Mouse (Mus musculus): ENCODE measurements around the gene Hint1. TPM values are rescaled to one million over a fixed set of nuclear protein-coding genes. Genes with fewer than 3 reads are reported as not detected.
A peak's percentile ranks its signal among the peaks of the same experiment; 100 is the strongest.

The Hint1 gene
- polyA plus RNA-seq, 1 experiment from 2014 or later = 823 TPM

DNA sequence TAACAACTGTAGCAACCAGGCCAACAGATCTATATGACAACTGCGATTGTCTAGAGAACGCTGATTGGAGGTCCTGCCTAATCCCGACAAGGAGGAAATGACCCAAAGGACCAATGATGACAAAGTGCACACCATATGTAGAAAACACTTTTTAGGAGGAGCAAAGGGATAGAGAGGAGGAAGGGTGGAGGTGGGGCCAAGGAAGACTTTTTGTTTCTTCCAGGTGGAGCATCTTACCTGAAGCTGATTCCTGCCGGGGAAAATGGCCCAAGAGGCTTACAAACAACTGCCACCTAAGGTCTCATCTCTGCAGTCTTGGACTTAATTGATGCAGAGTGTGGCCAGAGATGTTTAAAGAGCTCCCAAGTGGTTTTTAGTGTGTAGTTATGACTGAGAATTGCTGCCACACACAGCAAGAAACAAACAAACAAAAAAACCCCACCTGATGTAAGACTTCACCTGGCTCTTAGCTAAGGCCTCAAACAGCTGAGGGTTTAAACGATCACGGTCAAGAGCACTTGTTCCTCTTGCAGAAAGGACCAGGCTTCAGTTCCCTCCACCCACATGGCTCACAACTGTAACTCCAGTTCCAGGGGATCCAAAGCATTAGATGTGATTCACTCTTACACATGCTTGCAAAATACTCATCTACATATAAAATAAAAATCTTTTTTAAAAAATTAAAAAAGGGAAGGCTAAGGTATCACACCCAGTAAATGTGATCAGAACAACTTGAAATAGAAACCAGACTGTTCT lies 675 bp upstream of the Hint1 start:
- ATAC-seq (ENCODE audit: low FRiP score) = no peak

DNA sequence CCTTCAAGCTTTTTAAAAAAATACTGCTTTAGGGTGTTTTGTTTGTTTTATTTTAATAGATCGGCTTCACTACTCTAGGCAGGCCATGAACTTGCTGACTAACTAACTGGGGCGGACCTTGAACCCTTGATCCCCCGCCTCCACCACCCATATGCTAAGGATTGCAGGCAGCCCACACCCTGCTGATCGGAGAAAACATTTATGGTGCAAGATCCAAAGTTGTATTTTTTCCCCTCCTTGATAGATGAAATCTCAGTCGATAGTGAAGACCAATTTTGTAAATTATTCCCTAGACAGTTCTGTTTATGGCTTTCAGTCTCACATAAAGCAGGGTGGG lies 834 bp downstream of the Hint1 start:
- ATAC-seq (ENCODE audit: low FRiP score) = 0 out of 2 replicates have a peak, but pooled peaks have one; percentile 21
- 2% methylated on average over 5 of the region's 5 CpGs for WGBS

More for the DNA sequence above, 675 bp upstream of the Hint1 start:
- Histone ChIP-seq H3K9ac (peak overlapping the region; percentile 97), H3K4me3 (peak overlapping the region; percentile 89), H3K4me2 (peak overlapping the region; percentile 77), H3K27me3 (no peaks in the 10 kb centered on the region), H3K27ac (peak overlapping the region; percentile 92), H3K4me1 (replicated peaks) (peaks cover 48% of the 10 kb centered on the region), H3K36me3 (peaks cover 15% of the 10 kb centered on the region), H3K9me3 (no peaks in the 10 kb centered on the region)
- 77% methylated on average over 6 of the region's 6 CpGs for WGBS

DNA sequence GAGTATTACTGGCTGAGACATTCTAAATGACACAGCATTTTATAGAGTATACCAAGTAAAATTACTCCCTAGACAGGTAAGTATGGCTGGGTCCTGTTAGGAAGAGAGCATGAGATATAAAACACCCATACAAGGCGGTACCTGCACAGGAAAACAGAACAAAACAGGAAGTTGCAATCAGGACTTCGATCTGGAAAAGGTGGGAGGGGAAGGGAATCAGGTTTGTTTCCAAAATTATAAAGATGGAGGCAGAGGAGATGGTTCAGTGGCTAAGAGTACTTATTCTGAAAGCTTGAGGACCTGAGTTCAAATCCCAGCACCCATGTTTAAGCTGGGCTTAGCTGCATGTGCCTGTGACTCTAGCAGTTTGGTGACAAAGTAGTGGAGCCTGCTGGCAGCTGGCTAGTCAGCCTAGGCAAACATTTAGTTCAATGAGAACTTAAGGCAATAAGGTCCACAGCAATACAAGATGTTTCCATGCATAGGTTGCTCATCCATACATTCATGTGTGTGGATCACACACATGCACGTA lies 1.8 kb downstream of the Hint1 start:
- Histone ChIP-seq H3K9ac (peak overlapping the region; percentile 97), H3K4me3 (peak overlapping the region; percentile 89), H3K9me3 (no peaks in the 10 kb centered on the region), H3K27ac (no peak overlapping the region), H3K27me3 (no peaks in the 10 kb centered on the region), H3K4me1 (replicated peaks) (peaks cover 38% of the 10 kb centered on the region), H3K36me3 (peaks cover 38% of the 10 kb centered on the region), H3K4me2 (peak overlapping the region; percentile 77)
- no peak for ATAC-seq (ENCODE audit: low FRiP score)
- WGBS = 90% methylated on average over 3 of the region's 3 CpGs

More for the DNA sequence above, 834 bp downstream of the Hint1 start:
- peak overlapping the region; percentile 77 for H3K4me2 ChIP-seq
- H3K27ac ChIP-seq = peak overlapping the region; percentile 92
- peaks cover 30% of the 10 kb centered on the region for H3K36me3 ChIP-seq
- no peaks in the 10 kb centered on the region for H3K27me3 ChIP-seq
- peak overlapping the region; percentile 89 for H3K4me3 ChIP-seq
- peak overlapping the region; percentile 97 for H3K9ac ChIP-seq
- H3K4me1 ChIP-seq (replicated peaks) = peaks cover 40% of the 10 kb centered on the region
- no peaks in the 10 kb centered on the region for H3K9me3 ChIP-seq

DNA sequence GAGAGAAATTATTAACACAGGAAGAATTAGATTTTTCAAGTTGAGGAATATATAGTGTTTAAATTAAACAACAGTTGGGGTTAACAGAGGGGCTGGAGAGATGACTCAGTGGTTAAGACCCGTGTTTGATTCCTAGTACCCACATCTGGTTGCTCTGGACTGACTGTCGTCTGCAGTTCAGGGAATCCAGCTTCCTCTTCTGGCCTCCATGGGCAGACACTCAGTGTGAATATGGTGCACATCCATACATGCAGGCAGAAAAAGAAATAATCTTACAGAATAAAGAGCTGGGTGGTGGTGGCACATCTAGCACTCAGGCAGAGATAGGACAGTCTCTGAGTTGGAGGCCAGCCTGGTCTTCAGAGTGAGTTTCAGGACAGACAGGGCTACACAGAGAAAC lies 2.3 kb downstream of the Hint1 start:
- Histone ChIP-seq H3K36me3 (peaks cover 42% of the 10 kb centered on the region), H3K27ac (no peak overlapping the region), H3K9ac (peak overlapping the region; percentile 39; the same call in 1 of the 2 replicates), H3K4me1 (replicated peaks) (peaks cover 38% of the 10 kb centered on the region), H3K4me2 (peak overlapping the region; percentile 77), H3K27me3 (no peaks in the 10 kb centered on the region), H3K9me3 (no peaks in the 10 kb centered on the region), H3K4me3 (peak overlapping the region; percentile 89)
- no peak for ATAC-seq (ENCODE audit: low FRiP score)
- 86% methylated on average over 2 of the region's 2 CpGs for WGBS

DNA sequence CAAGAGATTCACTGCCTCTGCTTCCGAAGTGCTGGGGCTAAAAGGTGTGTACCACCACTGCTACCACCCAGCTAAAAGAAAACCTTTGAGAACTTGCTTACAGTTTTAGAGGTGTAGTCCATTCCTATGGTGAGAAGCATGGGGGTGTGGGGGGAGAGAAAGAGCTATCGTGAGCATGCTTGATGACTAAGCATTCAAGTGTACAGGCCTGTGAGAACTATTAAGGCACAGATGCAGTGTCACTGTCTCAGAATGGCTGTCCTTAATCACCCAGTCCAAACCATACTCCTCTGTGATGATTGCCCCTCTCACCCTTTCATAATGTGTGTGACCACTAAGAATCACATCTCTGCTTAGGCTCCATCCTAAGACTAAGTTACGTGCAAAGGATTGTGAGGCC lies 3.1 kb downstream of the Hint1 start:
- H3K9ac ChIP-seq = 0 out of 2 replicates have a peak overlapping the region, but pooled peaks have one; percentile 10
- 77% methylated on average over 3 of the region's 3 CpGs for WGBS
- no peak overlapping the region for H3K27ac ChIP-seq

DNA sequence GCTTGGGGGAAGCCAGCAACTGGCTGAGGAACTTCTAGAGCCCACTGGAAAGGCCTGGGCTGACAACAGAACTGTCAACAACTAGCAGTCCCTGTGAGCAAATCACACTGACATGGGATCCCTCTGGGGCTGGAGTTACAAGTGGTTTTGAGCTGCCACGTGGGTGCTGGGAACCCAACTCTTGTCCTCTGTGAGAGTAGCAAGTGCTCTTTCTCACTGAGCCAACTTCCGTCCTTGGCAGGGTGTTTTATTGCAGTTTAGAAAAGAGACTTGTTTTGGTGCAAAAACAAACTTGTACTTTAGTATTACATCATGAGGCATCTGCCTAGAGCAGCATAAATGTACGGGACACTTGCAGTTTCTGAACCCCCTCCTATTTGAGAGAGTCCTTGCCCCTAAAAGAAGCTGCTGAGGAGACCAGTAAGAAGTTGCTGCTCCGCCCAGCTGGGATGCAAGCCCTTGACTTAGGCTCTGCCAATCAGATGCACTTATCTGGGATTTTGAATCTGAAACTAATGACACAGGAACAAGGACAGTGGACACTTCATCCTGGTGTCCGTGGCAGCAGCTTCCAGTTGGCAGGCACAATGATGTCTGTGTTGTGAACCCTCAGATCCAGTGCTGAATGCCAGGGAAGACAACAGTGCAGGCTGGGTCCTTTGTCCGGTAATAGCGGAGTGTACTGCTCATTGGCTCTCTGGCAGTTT lies 5.8 kb downstream of the Hint1 start:
- Histone ChIP-seq H3K36me3 (peaks cover 58% of the 10 kb centered on the region), H3K27me3 (no peaks in the 10 kb centered on the region), H3K27ac (no peak overlapping the region), H3K9me3 (no peaks in the 10 kb centered on the region), H3K4me3 (no peak overlapping the region), H3K4me2 (no peak overlapping the region), H3K9ac (no peak overlapping the region), H3K4me1 (replicated peaks) (peaks cover 31% of the 10 kb centered on the region)
- ATAC-seq (ENCODE audit: low FRiP score) = no peak
- WGBS = 75% methylated on average over 7 of the region's 7 CpGs

More for the DNA sequence above, 3.1 kb downstream of the Hint1 start:
- H3K9me3 ChIP-seq = no peaks in the 10 kb centered on the region
- peak overlapping the region; percentile 77; the same call in 1 of the 2 replicates for H3K4me2 ChIP-seq
- H3K4me1 ChIP-seq (replicated peaks) = peaks cover 38% of the 10 kb centered on the region
- no peaks in the 10 kb centered on the region for H3K27me3 ChIP-seq
- no peak for ATAC-seq (ENCODE audit: low FRiP score)
- peaks cover 51% of the 10 kb centered on the region for H3K36me3 ChIP-seq
- H3K4me3 ChIP-seq = no peak overlapping the region

DNA sequence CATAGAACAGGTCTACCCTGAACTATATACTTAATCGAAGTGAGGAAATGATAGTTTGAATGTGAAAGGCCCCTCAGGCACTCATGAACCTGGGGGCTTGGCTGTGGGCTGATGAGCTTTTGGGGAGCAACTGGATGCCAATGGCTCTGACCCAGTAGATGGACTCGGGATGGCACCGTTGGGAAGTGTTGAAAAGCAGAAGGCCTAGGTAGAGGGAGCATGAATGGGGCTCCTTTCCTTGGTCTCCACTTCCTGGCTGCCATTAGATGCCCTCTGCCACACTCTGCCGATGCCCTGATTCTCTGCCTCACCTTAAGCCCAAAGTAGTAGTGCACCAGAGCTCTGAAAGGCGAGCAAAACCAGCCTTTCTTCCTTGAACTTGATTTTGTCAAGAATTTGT lies 9.8 kb downstream of the Hint1 start:
- WGBS = 87% methylated on average over 5 of the region's 5 CpGs
- no peaks in the 10 kb centered on the region for H3K27me3 ChIP-seq
- H3K9me3 ChIP-seq = no peaks in the 10 kb centered on the region
- peaks cover 38% of the 10 kb centered on the region for H3K36me3 ChIP-seq
- H3K27ac ChIP-seq = no peak overlapping the region
- ATAC-seq (ENCODE audit: low FRiP score) = no peak
- H3K4me3 ChIP-seq = no peak overlapping the region
- H3K4me2 ChIP-seq = no peak overlapping the region
- H3K9ac ChIP-seq = no peak overlapping the region
- peaks cover 2% of the 10 kb centered on the region; the same call in 1 of the 2 replicates for H3K4me1 ChIP-seq (replicated peaks)

DNA sequence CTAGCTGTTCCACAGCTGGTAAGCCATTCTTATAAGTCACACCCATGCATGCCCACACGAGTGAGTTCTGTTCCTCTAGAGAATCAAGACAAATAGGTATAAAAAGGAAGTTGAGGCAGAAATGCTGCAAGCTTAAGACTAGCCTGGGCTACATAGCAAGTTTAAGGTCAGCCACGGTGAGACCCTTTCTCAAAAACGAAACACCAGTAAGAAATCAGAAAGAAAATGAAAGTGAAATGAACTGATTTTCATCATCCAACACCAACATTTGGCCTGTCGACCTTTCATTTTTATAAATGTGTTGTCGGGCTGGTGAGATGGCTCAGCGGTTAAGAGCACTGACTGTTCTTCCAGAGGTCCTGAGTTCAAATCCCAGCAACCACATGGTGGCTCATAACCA lies 12.7 kb downstream of the Hint1 start:
- H3K4me3 ChIP-seq = no peak overlapping the region
- no peak overlapping the region for H3K4me2 ChIP-seq
- no peak overlapping the region for H3K27ac ChIP-seq
- H3K27me3 ChIP-seq = no peaks in the 10 kb centered on the region
- ATAC-seq (ENCODE audit: low FRiP score) = no peak
- peaks cover 11% of the 10 kb centered on the region for H3K36me3 ChIP-seq
- H3K9ac ChIP-seq = no peak overlapping the region
- peaks cover 6% of the 10 kb centered on the region; the same call in 1 of the 2 replicates for H3K4me1 ChIP-seq (replicated peaks)
- 78% methylated on average over 6 of the region's 6 CpGs for WGBS
- H3K9me3 ChIP-seq = no peaks in the 10 kb centered on the region

DNA sequence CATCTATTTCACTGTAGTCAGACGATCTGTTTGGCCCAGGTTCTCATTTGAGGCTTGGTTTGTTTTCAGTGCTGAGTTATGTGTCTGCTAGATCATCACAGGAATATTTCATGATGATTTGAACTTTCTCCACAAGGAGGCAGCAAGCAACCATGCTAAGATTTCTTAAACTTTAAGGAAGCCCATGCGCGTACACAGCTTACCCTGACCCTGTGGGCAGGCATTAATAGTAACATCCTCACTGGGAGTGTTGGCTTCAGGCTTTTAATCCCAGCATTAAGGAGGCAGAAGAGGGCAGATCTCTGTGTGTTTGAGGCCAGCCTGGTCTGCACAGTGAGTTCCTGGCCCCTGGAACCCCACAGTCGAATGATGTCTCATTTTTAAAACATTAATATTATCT lies 13.3 kb downstream of the Hint1 start:
- Histone ChIP-seq H3K9ac (no peak overlapping the region), H3K27ac (no peak overlapping the region), H3K4me3 (no peak overlapping the region), H3K36me3 (peaks cover 5% of the 10 kb centered on the region), H3K27me3 (no peaks in the 10 kb centered on the region), H3K9me3 (no peaks in the 10 kb centered on the region), H3K4me2 (no peak overlapping the region), H3K4me1 (replicated peaks) (peaks cover 6% of the 10 kb centered on the region; the same call in 1 of the 2 replicates)
- no peak for ATAC-seq (ENCODE audit: low FRiP score)
- WGBS = 39% methylated on average over 4 of the region's 4 CpGs

DNA sequence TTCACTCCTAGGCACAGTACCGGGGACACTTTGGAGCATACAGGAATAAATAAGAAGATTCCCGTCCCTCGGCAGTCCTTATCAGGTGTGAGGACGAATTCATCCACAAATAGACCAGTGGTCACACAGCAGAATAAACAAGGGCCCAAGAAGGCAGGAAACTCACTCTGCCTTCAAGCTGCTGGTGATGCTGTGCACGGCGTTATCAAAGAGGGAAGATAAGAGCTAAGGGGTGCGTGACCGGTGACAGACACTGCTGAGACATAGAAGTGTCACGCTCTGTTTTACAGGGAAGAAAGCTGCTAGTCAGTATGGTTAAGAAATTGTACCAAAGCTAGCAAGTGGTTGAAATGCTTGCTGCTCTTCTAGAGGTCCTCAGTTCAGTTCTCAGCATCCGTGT lies 13.7 kb downstream of the Hint1 start:
- Histone ChIP-seq H3K27me3 (no peaks in the 10 kb centered on the region), H3K4me1 (replicated peaks) (peaks cover 6% of the 10 kb centered on the region; the same call in 1 of the 2 replicates), H3K9ac (no peak overlapping the region), H3K4me3 (no peak overlapping the region), H3K36me3 (0 out of 2 replicates have a peak, but pooled peaks cover 2% of the 10 kb centered on the region), H3K9me3 (no peaks in the 10 kb centered on the region), H3K27ac (no peak overlapping the region), H3K4me2 (no peak overlapping the region)
- 84% methylated on average over 10 of the region's 10 CpGs for WGBS
- no peak for ATAC-seq (ENCODE audit: low FRiP score)

DNA sequence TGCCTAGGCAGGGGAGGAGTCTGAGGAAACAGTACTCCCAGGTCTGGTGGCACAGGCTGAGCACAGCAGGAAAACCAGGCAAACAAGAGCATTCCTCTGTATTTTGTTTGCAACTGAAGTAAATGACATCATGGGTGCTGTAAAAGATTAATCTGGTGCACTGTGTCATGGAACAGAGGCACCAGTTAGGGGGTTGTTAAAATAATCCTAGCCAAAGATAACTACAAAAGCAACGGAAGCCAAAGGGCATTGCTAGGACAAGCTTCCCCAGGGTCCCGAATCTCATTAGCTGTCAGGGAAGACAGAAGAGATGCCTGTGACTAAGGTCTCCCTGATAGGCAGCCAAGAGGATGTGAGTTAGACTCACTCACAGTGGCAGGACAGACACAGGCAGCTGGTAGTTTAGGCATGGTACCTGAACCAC lies 14.9 kb downstream of the Hint1 start:
- Histone ChIP-seq H3K4me1 (replicated peaks) (peaks cover 6% of the 10 kb centered on the region; the same call in 1 of the 2 replicates), H3K36me3 (no peaks in the 10 kb centered on the region), H3K27me3 (peaks cover 5% of the 10 kb centered on the region; the same call in 1 of the 2 replicates), H3K4me2 (no peak overlapping the region), H3K9ac (no peak overlapping the region), H3K27ac (no peak overlapping the region), H3K9me3 (no peaks in the 10 kb centered on the region), H3K4me3 (no peak overlapping the region)
- no peak for ATAC-seq (ENCODE audit: low FRiP score)
- WGBS = 0% methylated on average over 2 of the region's 2 CpGs

DNA sequence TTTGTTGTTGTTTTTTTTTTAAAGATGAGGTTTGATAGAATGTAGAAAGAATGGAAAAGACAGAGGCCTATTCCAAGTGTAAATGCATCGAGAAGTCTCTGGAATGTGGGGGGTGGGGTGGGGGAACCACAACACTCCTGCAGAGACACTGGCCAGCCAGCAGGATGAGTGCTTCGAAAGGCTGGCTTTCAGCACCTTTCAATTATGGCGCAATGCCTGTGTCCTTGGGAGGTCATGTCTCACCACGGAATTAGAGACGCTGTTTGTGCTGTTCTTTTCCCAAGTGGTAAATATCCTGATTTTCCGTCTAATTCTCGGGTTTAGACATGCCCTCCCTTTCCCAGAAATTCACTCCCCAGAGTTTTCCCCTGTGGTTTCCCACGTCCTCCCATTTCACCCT lies 16.5 kb downstream of the Hint1 start:
- 30% methylated on average over 8 of the region's 8 CpGs for WGBS
- Histone ChIP-seq H3K27me3 (peaks cover 10% of the 10 kb centered on the region; the same call in 1 of the 2 replicates), H3K36me3 (no peaks in the 10 kb centered on the region), H3K4me1 (replicated peaks) (peaks cover 6% of the 10 kb centered on the region; the same call in 1 of the 2 replicates), H3K27ac (no peak overlapping the region), H3K9me3 (no peaks in the 10 kb centered on the region), H3K4me3 (no peak overlapping the region), H3K9ac (no peak overlapping the region), H3K4me2 (no peak overlapping the region)
- no peak for ATAC-seq (ENCODE audit: low FRiP score)

Measured in hindbrain, embryonic 13.5 days (tissue).